Mouse (Mus musculus) CH12F3 (cell line): Measurements from ENCODE around the gene Xaf1.

Experiments
- in situ Hi-C: fragments of 300-500 bp; cut with MboI; formaldehyde crosslinking; loops from 2 replicates; pipeline ENCODE4 v1.14.3; 2020; ENCODE audit warnings: low sequenced_read_pairs

Gene Xaf1

DNA sequence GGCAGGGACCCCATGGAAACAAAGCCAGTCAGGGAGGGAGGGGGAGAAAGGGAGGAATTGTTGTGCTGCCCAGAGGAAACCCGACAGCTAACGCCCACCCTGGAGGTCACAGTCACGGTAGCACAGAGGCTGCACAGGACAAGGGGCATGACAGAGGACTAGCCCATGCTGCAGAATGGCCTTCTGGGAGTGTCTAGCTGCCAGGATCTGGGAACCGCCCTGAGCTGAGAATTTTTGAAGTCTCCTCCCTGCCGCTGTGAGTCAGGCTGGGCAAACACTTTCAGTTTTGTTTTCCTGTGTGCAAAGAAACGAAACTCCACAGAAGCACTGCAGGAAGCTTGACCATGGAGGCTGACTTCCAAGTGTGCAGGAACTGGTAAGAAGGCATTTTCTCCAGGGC is at the start of gene Xaf1:
Xaf1 (plus strand) TSS at position 296 of the 400 bp plus-strand sequence.
- in situ Hi-C loops = no loop called here

DNA sequence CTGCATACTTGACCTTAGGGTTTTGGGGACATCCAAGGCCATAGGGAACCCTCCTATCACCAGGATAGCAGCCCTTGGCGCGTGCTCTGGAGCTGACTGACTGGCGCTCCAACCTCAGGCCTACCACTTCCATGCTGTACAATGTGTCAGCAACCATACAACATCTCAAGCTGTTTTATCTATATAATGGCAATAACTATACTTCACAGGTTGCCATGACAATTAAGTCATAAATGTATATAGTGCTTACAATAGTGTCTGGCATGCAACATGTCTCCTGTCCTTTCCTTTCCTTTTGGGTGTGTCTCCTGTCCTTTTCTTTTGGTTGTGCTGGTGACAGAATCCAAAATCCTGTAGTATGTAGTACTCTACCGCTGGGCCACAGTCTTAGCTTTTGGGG is 45.8 kb upstream of the Xaf1 start:
- in situ Hi-C loops = no loop called here

DNA sequence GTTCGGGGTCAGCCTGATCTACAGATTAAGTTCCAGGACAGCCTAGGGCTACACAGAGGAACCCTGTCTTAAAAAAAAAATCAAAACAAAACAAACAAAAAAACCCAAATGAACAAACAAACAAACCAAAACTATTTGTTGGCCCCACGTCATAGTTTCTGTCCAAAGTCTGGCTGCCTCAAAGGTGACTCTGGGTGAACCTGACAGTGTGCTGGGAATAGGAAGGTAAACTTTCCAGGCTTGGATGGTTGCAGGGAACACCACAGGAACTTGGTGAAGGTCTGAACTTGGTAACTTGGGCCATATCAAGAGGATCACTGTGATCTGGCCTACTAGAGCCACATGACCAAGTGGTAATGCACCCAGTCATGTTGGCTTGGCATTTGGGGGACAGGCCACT is 45.0 kb upstream of the Xaf1 start:
- in situ Hi-C loops = no loop called here

DNA sequence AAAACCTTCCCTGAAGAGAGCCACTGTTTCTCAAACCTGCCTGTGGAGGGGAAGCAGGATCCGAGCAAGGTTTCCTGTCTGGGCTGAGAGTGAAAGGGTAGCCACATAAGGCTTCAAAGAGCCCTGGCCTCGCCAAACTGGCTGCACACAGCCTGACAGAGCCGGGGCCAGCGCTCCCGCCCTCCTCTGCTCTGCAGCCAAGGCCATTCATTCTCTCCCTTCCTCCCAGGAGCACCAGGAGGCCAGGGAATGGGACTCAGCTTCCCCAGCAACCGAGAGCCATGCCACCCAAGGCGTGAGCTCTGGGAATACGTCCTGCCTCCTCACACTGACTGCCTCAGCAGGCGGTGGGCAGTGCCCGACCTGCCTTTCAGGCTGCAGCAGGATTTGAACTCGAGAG is 35.9 kb upstream of the Xaf1 start:
- in situ Hi-C loops = no loop called here

DNA sequence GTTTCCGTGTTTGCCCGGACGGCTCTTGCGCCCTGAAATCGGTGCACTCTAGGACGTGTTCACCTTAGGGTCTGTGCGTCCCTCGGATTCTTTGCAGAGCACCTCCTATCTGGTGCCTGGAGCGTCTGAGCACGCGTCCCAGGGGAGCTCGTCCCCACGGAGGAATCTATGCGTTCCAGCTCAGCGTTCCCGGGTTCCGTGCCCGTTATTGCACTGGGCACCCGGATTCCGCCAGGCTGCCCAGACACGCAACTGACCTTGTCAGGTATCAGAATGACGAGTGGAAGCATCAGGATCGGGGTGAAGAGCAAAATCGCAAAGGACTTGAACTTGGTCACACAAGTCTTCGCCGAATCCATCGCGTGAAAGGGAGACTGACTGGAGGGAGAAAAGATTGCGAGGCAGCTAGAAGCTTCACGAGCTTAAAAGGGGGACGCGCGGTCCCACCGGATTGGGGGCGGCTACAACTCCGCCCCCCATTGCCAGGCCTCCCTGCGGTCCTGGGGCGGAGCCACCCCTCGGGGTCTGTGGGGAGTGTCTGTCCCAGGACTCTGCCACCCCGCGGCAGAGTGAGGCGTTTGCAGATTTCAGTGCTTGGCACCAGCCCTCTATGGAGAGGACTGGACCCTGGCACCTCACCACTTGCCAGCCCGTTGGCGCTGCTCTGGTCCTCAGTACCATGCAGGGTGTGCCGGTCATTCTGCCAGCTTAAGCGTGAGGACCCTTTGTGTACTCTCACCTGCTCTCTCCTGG is 35.0 kb upstream of the Xaf1 start:
- in situ Hi-C loops = no loop called here

DNA sequence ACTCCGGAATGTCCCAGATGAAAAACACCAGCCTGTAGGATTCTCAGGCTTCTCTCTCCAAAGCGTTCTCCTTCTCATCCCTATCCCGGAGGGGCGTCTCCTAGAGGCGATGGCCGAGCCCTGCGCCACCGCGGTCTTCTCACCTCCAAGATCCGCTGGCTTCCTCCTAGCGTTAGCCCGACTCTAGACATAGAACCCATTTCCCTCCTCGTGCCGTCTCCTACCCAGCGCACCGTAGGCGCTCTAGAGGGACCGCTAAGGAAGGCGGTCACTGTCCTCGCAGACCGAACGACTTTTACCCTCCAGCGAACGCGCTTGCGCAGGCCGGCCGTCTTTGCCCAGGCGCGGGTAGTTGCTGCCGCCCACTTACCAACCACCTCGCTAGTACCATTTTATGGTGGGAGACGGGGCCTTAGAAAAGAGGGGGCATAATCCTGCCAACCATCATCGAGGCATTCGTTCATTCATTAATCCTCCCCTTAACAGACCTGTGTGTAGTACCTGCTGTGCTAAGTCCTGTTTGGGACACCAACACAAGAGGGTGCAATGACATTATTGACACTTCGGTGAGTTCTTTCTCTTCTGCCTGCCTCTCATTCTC is 34.4 kb upstream of the Xaf1 start, which contains the start of gene Slc13a5:
Slc13a5 (minus strand) TSS at position 263 of the 601 bp plus-strand sequence.
- in situ Hi-C loops = no loop called here

DNA sequence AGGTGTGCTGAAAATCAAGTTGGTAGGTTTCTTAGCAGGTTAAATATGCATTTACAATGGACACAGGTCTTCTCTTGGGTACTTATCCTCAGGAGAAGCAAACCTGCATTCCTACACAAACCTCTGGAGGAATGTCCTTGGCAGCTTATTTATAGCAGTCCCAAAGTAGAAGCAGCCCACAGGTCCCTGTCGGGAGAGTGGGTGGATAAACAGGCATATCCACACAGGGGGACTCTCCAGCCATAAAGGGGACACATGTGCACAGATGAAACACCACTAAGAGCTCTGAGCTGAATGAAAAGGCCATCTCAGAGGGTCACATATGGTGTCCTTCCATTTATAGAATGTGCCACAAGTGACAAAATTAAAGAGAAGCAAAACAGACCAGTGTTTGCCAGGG is 29.7 kb upstream of the Xaf1 start:
- in situ Hi-C loops = no loop called here

DNA sequence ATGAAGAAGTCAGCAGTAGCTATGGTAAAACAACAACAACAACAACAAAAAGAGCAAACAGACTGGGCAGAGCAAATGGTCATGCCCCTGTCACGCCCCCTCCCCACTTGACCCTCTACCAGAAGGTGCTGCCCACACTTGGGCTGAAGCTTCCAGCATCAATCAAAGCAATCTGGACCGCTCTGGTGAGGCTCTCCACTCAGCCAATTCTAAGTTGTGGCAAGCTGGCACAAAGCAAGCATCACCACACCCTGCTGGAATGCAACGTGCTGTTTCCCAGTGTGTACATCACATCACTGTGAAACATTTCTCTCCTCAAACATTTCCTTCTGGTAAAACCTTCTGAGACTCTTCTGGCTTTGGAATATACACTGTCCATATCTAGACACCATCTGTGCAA is 28.1 kb upstream of the Xaf1 start:
- in situ Hi-C loops = no loop called here

DNA sequence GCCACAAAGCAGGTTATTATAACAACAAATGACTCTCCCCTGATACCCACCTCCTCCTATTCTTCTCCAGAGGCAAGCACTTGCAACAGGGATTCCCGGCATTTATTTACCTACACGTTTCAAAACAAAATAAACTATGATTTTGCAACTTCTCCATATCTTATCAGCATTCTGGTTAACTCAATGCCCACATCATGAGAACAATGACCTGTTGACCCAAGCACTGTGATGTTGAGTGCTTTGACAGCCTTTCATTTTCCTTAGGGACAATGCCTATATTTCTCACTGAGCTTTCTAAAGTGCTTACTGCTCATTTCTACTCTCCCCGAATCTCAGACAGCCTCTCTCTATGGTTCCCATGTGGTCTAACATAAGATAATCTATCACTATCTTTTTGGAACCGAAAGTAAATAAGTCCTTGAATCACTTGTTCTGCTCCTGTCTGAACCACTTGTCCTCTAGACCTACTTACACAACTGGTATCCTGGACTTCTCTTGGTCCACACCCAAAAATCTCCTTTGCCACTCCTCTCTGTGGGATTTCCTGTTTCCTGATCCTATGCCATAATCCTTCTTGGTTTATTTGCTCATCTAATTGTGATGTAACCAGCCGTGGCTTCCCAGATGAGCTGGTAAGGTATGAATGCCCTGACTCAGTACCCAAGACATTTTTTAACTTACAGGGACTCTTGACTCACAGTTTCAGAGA is 20.1 kb upstream of the Xaf1 start:
- in situ Hi-C loops = no loop called here

DNA sequence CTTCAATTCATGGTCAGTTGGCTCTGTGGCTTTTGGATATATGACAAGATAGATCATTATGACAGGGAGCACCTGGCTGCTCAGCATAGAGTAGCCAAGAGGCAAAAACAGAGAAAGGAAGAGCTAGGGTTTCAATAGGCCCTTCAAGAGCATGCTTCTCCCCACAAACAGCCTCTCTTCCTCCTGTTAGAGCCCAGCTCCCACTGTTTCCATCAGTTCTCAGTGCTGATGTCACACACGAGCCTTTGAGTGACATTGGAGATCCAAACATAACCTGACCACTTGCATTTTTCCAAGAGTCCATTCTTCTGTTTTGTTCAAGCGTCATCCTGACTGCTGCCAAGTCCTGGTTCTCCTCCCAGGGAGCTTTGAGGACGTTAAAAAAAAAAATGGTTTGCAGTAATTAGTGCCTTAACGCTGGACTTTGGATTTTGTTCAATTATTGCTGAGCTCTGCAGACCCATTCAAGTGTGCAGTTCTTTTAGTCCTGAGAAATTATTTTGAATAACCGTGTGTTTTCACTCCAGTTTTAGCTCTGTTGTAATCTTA is 19.5 kb upstream of the Xaf1 start:
- in situ Hi-C loops = no loop called here

DNA sequence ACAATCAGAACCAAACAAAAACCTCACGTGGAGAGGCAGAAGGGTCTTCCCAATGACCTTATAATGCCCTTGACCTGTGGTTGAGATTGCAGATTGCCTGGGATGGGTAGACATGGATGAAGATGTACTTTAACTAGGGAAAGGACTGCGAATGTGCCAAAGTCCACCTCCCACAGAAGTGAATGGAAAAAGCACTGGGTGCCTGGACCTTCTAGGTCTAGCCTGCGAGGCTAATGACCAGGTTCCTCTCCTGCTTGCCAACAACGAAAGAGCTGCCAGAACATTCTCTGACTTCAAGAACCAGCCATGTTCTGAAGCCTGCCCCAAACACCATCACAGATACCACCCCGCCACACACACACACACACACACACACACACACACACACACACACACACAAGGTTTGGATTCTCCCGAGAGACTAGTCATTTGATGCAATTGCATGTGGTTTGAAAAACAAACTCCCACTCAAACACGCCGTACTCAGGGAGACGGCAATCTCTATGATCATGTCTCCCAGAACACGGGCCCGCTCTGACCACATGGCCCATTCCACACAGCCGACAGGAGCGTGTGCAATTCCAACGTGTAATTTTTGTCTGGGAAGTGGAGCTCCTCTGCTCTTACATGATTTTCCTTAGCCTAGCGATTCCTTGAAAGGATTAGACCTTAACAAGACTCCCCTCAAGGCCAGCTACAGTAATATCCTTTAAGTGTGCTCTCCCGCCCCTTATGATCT is 17.8 kb upstream of the Xaf1 start:
- in situ Hi-C loops = no loop called here

DNA sequence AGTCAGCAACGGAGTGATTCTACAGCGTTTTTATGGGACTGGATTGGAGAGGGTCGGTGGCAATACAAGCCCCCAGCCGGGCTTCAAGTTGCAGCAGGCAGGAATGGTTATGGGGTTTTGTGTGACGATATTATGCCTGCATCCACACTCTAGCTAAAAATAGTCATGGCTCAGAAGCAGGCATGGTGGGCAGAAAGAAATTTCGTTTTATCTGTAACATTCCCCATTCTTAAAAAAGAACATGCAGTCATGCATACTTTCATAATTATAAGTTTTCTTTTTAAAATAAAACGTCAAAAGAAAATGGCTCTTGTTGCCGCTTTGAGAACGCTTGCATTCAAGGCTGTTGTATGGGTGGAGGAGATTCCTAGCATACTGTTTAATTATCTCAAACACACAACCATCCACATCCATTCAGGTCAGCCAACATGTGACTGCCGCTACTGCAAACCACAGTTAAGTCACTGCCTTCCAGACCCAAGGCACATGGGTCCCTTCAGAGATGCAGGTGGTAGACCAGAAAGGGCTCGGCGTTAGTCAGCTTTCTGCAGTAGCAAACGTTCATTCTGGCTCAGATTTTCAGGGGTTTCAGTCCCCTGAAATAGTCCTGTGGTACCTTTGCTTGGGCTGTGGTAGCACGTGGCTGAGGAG is 16.8 kb upstream of the Xaf1 start:
- in situ Hi-C loops = no loop called here

DNA sequence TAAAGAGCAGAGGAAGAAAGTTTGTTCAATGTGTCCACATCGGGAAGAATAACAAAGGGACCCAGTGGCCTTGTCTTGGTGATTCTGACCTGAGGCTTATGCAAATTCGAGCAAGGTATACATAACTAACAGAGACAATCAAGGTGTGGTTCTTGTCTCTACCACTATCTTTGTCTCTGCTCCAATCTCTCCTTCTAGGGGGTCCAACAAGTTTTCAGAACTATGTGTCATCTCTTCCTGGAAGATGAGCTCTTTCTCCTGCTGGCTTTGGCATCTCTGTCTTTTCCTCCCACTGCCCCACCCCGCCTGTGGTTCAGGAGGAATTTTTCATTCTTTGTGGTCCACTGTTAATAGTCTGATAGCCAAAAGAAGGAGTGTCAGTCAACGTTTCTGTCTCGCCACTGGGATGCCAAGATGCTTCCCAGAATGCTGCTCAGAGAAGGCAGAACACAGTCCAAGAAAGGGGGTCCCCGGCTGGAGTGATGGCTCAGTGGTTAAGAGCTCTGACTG is 15.4 kb upstream of the Xaf1 start:
- in situ Hi-C loops = no loop called here

DNA sequence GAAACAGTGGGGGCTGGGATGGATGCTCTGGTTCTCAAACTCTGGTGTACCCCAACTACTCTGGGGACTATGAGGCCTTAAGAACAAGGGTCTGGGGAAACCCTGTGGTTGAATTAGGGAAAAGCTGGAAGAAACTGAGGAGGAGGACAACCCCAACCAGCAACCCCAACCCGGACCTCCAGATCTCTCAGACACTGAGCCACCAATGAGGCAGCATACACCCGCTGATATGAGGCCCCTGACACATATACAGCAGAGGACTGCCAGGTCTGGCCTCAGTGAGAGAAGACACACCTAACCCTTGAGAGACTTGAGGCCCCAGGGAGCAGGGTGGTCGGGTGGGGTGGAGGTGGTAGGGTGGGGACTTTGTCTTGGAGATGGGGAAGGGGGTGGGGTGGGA is 14.8 kb upstream of the Xaf1 start:
- in situ Hi-C loops = no loop called here

DNA sequence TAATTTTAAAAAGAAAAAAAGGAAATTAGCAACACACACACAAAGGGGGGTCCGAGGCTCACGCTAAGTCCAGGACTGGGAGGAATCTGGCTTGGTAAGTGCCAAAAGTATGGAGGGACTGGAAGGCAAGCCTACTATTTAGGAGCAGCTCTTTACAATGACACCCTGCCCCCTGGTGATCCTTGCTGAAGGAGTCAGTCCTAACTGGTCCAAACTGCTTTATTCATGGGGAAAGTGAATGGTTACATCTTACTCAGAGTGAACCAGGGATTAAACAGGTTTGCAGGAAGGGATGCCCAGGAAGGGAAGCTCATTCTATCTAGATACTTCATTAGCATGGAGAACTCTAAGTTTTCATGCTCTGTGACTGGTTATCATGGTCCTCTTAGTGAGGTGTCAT is 14.3 kb upstream of the Xaf1 start:
- in situ Hi-C loops = no loop called here

DNA sequence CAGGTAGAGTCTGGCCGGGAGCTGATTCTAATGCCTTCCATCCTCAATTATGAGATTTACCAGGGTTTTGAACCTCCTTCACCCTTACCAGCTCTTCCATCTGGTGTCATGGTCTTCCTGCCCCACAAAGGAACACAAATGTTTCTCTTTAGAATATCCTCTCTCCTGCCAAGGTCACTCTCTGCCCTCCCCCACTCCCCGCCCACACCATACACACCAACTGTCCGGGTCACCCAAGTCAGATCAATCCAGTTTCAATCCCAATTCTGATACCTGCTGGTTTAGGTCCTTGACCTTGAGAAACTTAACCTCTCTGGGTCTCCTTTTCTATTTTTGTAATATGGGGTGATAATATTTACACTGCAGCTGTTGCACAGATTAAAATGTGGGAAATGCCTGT is 13.9 kb upstream of the Xaf1 start:
- in situ Hi-C loops = no loop called here

DNA sequence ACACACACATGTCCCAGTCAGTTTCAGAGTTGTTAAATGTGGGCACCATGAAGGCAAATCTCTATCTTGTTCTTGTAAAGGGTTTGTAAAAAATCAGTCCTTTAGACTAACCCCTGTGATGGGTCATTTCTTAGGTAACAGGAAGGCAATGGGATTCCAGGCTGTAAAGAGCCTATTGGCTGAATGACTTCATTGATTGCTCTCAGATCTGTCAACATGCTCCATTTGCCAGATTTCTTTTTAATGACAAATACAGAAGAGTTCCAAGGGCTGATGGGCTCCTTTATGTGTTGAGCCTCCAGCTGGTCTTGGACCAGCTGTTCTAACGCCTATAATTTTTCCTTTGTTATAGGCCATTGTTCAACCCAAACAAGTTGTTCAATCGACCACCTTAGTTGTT is 8.3 kb upstream of the Xaf1 start:
- in situ Hi-C loops = no loop called here

DNA sequence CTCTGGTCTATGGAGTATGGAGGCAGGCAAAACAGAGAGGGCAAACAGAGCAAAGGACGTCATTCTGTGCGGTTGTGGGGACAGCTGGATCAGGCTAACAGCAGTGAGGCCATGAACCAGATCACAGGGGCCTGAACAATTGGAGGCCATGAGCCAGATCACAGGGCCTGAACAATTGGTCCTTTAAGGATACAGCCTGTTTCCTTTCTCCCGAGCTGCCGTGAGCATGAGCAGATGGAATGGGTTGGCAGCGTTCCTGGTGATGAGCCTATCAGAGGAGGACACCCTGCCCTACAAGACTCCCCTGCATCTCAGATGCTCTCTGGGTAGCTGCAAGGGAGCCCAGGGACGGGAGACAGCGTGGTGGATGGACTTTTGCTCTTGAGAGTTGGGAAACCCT is 801 bp downstream of the Xaf1 start:
- in situ Hi-C loops = no loop called here

DNA sequence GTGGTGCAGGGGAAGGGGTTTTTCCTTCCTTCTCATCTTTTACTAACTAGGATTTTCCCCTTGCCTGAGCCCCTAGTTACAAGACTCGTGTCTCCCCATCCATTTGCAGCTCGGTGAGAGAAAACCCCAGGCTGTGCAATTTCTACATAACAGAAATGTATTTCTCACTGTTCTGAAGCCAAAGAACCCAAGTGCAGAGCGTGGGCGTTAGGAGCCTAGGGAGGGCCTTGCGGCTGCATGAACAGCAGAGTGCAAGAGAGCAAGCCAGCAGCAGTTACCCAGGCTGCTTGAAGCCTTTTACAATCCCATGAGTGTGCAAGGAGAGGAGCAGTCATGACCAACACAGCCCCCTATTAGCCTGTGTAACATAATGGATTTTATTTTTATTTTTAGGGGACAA is 6.0 kb downstream of the Xaf1 start:
- in situ Hi-C loops = no loop called here

DNA sequence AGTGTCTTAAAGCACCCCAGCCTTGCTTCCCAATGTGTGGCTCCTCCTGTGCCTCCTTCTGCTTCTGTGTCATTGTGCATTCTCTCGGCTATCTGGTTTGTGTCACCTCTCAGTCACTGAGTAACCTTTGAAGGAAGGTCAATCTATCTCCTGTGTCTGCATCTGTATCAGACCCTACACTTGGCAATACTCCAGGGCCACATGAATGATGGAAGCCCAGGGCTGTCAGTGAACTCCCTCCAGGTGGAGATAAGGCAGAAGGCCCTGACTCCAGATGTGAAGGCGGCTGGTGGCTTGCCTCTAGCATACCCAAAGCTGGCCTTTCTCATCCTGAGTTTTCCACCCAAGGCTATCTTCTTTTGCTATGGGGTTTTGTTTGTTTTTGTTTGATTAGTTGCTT is 7.6 kb downstream of the Xaf1 start:
- in situ Hi-C loops = no loop called here

DNA sequence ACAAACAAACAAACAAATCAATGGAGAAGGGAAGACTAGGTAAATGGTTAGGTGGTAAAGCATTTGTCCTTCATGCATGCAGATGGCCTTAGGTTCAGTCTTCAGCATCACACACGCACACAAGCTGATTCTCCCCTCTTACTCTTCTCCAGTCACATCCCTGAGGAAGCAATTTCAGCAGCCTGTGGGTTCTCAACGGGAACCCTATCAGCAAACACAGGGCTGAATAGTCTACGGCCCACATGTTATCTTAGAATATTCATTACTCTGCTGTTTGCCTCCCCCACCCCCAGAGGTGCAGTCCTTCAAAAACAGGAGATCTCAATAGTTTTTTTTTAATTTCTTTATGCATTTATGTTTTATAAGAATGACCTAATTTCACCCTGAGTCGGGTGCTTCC is 9.1 kb downstream of the Xaf1 start:
- in situ Hi-C loops = no loop called here
